Mouse (Mus musculus) MEL (cell line): ENCODE data around the gene Slc22a8. TPM values are rescaled to one million over a fixed set of nuclear protein-coding genes. Genes with fewer than 3 reads are reported as not detected.

Experiments
- DNase-seq: peaks from one replicate; pipeline ENCODE4 v3.0.0; 2011; ENCODE audit warnings: low read depth, low spot score
- H3K27ac ChIP-seq: 2 replicates; pipeline ENCODE4 v1.5.1; 2012; ENCODE audit warnings: low read depth, mild to moderate bottlenecking, control low read depth, low read length, moderate library complexity; ENCODE audit not compliant: control insufficient read depth
- H3K27me3 ChIP-seq, 2 experiments: fragments of 150-350 bp in 1 of 2; sonication (generic) in 1 of 2; 2 replicates each; pipeline ENCODE4 v1.6.1; 2012; ENCODE audit warnings: low read length in 2 of 2, mild to moderate bottlenecking in 2 of 2, improper control_type of control experiment in 1 of 2, moderate library complexity in 1 of 2; ENCODE audit not compliant: insufficient read depth in 2 of 2, control insufficient read depth in 1 of 2
- H3K36me3 ChIP-seq, 2 experiments: 2 replicates each; pipeline ENCODE4 v1.6.1; 2012 to 2014; ENCODE audit warnings: low read length in 2 of 2, improper control_type of control experiment in 1 of 2, inconsistent platforms in 1 of 2, mild to moderate bottlenecking in 1 of 2; ENCODE audit not compliant: insufficient read depth in 2 of 2, control insufficient read depth in 1 of 2
- H3K4me1 ChIP-seq, 2 experiments: fragments of 150-350 bp in 1 of 2; sonication (generic) in 1 of 2; 2 replicates each; pipeline ENCODE4 v1.6.1; 2012; ENCODE audit warnings: low read length in 2 of 2, improper control_type of control experiment in 1 of 2, mild to moderate bottlenecking in 1 of 2; ENCODE audit not compliant: insufficient read depth in 2 of 2, control insufficient read depth in 1 of 2
- H3K4me3 ChIP-seq, 2 experiments: fragments of 150-350 bp in 1 of 2; sonication (generic) in 1 of 2; 2 replicates each; pipeline ENCODE4 v1.5.1; 2012; ENCODE audit warnings: low read depth in 2 of 2, low read length in 2 of 2, mild to moderate bottlenecking in 2 of 2, moderate library complexity in 2 of 2, control low read depth in 1 of 2, improper control_type of control experiment in 1 of 2; ENCODE audit not compliant: control insufficient read depth in 1 of 2, insufficient read depth in 1 of 2
- H3K79me2 ChIP-seq: 2 replicates; pipeline ENCODE4 v1.6.1; 2012; ENCODE audit warnings: mild to moderate bottlenecking, low read length, moderate library complexity; ENCODE audit not compliant: control insufficient read depth, poor library complexity, insufficient read depth
- H3K9ac ChIP-seq: 2 replicates; pipeline ENCODE4 v1.6.1; 2012; ENCODE audit warnings: low read depth, mild to moderate bottlenecking, control low read depth, low read length, moderate library complexity; ENCODE audit not compliant: control insufficient read depth, poor library complexity, severe bottlenecking
- H3K9me3 ChIP-seq: fragments of 150-350 bp; sonication (generic); replicated peaks from 2 replicates; pipeline ENCODE4 v1.6.1; 2012; ENCODE audit warnings: mild to moderate bottlenecking, low read length, improper control_type of control experiment, moderate library complexity; ENCODE audit not compliant: insufficient read depth
- CHD2 ChIP-seq: IDR thresholded peaks from 2 replicates; pipeline ENCODE4 v1.6.1; 2011; ENCODE audit warnings: low read length, improper control_type of control experiment
- CTCF ChIP-seq, 3 experiments: IDR thresholded peaks in 2 of 3; conservative IDR thresholded peaks in 1 of 3; 2 replicates each; pipeline ENCODE4 v1.5.1; 2011 to 2012; ENCODE audit warnings: low read length in 3 of 3, low read depth in 2 of 3, mild to moderate bottlenecking in 2 of 3, improper control_type of control experiment in 1 of 3, inconsistent platforms in 1 of 3, mixed read lengths in 1 of 3, moderate library complexity in 1 of 3; ENCODE audit not compliant: control insufficient read depth in 1 of 3, insufficient read depth in 1 of 3, poor library complexity in 1 of 3, severe bottlenecking in 1 of 3
- ELF1 ChIP-seq: IDR thresholded peaks from 2 replicates; pipeline ENCODE4 v1.6.1; 2014; ENCODE audit warnings: low read depth, mild to moderate bottlenecking, inconsistent platforms, low read length, improper control_type of control experiment, moderate library complexity
- EP300 ChIP-seq, 2 experiments: IDR thresholded peaks; 2 replicates each; pipeline ENCODE4 v1.6.1; 2011; ENCODE audit warnings: improper control_type of control experiment in 2 of 2, low read length in 2 of 2, low read depth in 1 of 2, mild to moderate bottlenecking in 1 of 2
- GABPA ChIP-seq: IDR thresholded peaks from 2 replicates; pipeline ENCODE4 v1.6.1; 2012; ENCODE audit warnings: low read depth, mild to moderate bottlenecking, inconsistent platforms, low read length, improper control_type of control experiment, moderate library complexity
- GATA1 ChIP-seq: IDR thresholded peaks from 2 replicates; pipeline ENCODE4 v1.6.1; 2011; ENCODE audit warnings: low read depth, low read length, improper control_type of control experiment
- HCFC1 ChIP-seq: IDR thresholded peaks from 2 replicates; pipeline ENCODE4 v1.6.1; 2012; ENCODE audit warnings: low read depth, mild to moderate bottlenecking, inconsistent platforms, low read length, improper control_type of control experiment, moderate library complexity
- MAFK ChIP-seq: IDR thresholded peaks from 2 replicates; pipeline ENCODE4 v1.6.1; 2011; ENCODE audit warnings: low read depth, mild to moderate bottlenecking, low read length, improper control_type of control experiment, borderline replicate concordance
- MAX ChIP-seq: IDR thresholded peaks from 2 replicates; pipeline ENCODE4 v1.6.1; 2011; ENCODE audit warnings: low read length, improper control_type of control experiment
- MAZ ChIP-seq: IDR thresholded peaks from 2 replicates; pipeline ENCODE4 v1.6.1; 2012; ENCODE audit warnings: low read depth, mild to moderate bottlenecking, inconsistent platforms, low read length, improper control_type of control experiment
- MEF2A ChIP-seq: IDR thresholded peaks from 2 replicates; pipeline ENCODE4 v1.6.1; 2014; ENCODE audit warnings: low read depth, mild to moderate bottlenecking, inconsistent platforms, low read length, improper control_type of control experiment; ENCODE audit not compliant: poor library complexity, insufficient replicate concordance, severe bottlenecking; ENCODE audit errors: extremely low read depth
- MYB ChIP-seq: IDR thresholded peaks from 2 replicates; pipeline ENCODE4 v1.6.1; 2011; ENCODE audit warnings: mild to moderate bottlenecking, low read depth, low read length, improper control_type of control experiment
- MYC ChIP-seq: IDR thresholded peaks from 2 replicates; pipeline ENCODE4 v1.6.1; 2011; ENCODE audit warnings: low read depth, mild to moderate bottlenecking, low read length, improper control_type of control experiment, moderate library complexity
- NELFE ChIP-seq: IDR thresholded peaks from 2 replicates; pipeline ENCODE4 v1.6.1; 2011; ENCODE audit warnings: low read depth, low read length, improper control_type of control experiment
- NRF1 ChIP-seq: IDR thresholded peaks from 2 replicates; pipeline ENCODE4 v1.6.1; 2014; ENCODE audit warnings: low read depth, mild to moderate bottlenecking, inconsistent platforms, low read length, improper control_type of control experiment, moderate library complexity; ENCODE audit not compliant: poor library complexity, insufficient read depth, severe bottlenecking
- POLR2A ChIP-seq, 2 experiments: IDR thresholded peaks; 2 replicates each; pipeline ENCODE4 v1.6.1; 2011 to 2012; ENCODE audit warnings: low read length in 2 of 2, mild to moderate bottlenecking in 2 of 2, control low read depth in 1 of 2, improper control_type of control experiment in 1 of 2, low read depth in 1 of 2, moderate library complexity in 1 of 2; ENCODE audit not compliant: control insufficient read depth in 1 of 2, insufficient read depth in 1 of 2, poor library complexity in 1 of 2
- POLR2AphosphoS5 ChIP-seq: IDR thresholded peaks from 2 replicates; pipeline ENCODE4 v1.6.1; 2012; ENCODE audit warnings: low read depth, borderline replicate concordance, mild to moderate bottlenecking, inconsistent platforms, low read length, moderate library complexity, mixed read lengths
- RAD21 ChIP-seq: IDR thresholded peaks from 2 replicates; pipeline ENCODE4 v1.6.1; 2011; ENCODE audit warnings: mild to moderate bottlenecking, low read depth, low read length, improper control_type of control experiment
- RCOR1 ChIP-seq: IDR thresholded peaks from 2 replicates; pipeline ENCODE4 v1.6.1; 2012; ENCODE audit warnings: low read depth, mild to moderate bottlenecking, inconsistent platforms, low read length, improper control_type of control experiment
- SIN3A ChIP-seq: IDR thresholded peaks from 2 replicates; pipeline ENCODE4 v1.6.1; 2012; ENCODE audit warnings: low read length, improper control_type of control experiment, inconsistent platforms
- SMC3 ChIP-seq: IDR thresholded peaks from 2 replicates; pipeline ENCODE4 v1.6.1; 2011; ENCODE audit warnings: low read depth, low read length, improper control_type of control experiment
- TAL1 ChIP-seq: IDR thresholded peaks from 2 replicates; pipeline ENCODE4 v1.6.1; 2012; ENCODE audit warnings: mild to moderate bottlenecking, inconsistent platforms, low read length, moderate library complexity, mixed read lengths
- TCF12 ChIP-seq: IDR thresholded peaks from 2 replicates; pipeline ENCODE4 v1.6.1; 2014; ENCODE audit warnings: low read depth, mild to moderate bottlenecking, inconsistent platforms, low read length, improper control_type of control experiment, moderate library complexity
- USF1 ChIP-seq: IDR thresholded peaks from 2 replicates; pipeline ENCODE4 v1.6.1; 2014; ENCODE audit warnings: low read depth, mild to moderate bottlenecking, inconsistent platforms, low read length, improper control_type of control experiment, moderate library complexity
- ZC3H11A ChIP-seq: IDR thresholded peaks from 2 replicates; pipeline ENCODE4 v1.6.1; 2012; ENCODE audit warnings: low read depth, mild to moderate bottlenecking, inconsistent platforms, low read length, improper control_type of control experiment
- ZNF384 ChIP-seq: IDR thresholded peaks from 2 replicates; pipeline ENCODE4 v1.6.1; 2012; ENCODE audit warnings: low read depth, mild to moderate bottlenecking, inconsistent platforms, low read length, improper control_type of control experiment
- polyA plus RNA-seq, 2 experiments: library from polyadenylated mRNA; stranded (reverse) in 1 of 2; unstranded in 1 of 2; fragments of >175 nt in 1 of 2; fragments of >200 nt in 1 of 2; gene quantifications; 2 replicates each; pipeline versions ENCODE4 v1.2.1 to v1.2.4; 2012; ENCODE audit warnings: low replicate concordance in 2 of 2, low read depth in 1 of 2; ENCODE audit not compliant: insufficient read length in 2 of 2, insufficient read depth in 1 of 2, missing spikeins in 1 of 2
- total RNA-seq: library from RNA; depleted of rRNA; stranded (reverse); fragments of 300-350 nt; gene quantifications from 2 replicates; pipeline ENCODE4 v1.2.3, GENCODE M21; 2012

Gene Slc22a8
- total and polyA plus RNA-seq, 3 experiments: not detected

DNA sequence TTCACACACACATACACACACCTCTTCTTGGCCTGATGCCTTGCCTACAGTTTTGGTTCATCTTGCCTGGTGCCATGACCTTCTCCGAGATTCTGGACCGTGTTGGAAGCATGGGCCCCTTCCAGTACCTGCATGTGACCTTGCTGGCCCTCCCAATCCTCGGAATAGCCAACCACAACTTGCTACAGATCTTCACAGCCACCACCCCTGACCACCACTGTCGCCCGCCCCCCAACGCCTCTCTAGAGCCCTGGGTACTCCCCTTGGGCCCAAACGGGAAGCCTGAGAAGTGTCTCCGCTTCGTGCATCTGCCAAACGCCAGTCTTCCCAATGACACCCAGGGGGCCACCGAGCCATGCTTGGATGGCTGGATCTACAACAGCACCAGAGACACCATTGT lies 2.8 kb downstream of the Slc22a8 start:
- peaks cover 0 to 1% of the 10 kb centered on the region in 2 experiments; a peak in 3 of 4 replicates for H3K27me3 ChIP-seq
- H3K36me3 ChIP-seq: peaks cover 0 to 6% of the 10 kb centered on the region in 2 experiments; a peak in 2 of 4 replicates
- no peaks in the 10 kb centered on the region for H3K79me2 ChIP-seq
- no peak for TF ChIP-seq RCOR1
- TF ChIP-seq MYC: no peak
- no peak for TF ChIP-seq SIN3A
- TF ChIP-seq SMC3: no peak
- no peak for TF ChIP-seq TCF12
- no peak for DNase-seq
- H3K9ac ChIP-seq: no peak overlapping the region
- no peaks in the 10 kb centered on the region for H3K9me3 ChIP-seq
- H3K4me3 ChIP-seq: no peak overlapping the region
- peaks cover 3 to 15% of the 10 kb centered on the region in 2 experiments for H3K4me1 ChIP-seq
- H3K27ac ChIP-seq: no peak overlapping the region

DNA sequence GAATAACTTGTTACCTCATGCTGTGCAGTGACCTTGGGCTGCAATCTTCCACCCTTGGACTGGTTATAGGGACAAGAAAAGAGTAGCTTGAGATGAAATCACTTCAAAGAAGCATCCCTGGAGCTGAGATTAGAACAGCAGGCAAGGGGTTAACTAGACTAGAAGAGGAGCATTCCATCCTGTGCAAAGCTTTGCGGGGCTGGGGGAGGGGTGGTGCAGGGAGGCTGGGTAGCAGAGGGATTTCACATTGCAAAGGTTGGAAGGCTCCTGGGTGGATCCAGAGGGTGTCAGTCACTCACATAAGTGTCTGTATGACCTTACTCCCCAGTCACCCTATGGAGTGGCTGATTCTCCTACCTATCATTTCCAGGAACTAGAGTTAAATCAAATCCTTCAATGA lies 3.5 kb downstream of the Slc22a8 start:
- no peak for DNase-seq
- Histone ChIP-seq H3K79me2 (no peaks in the 10 kb centered on the region), H3K4me1 (peaks cover 3 to 15% of the 10 kb centered on the region in 2 experiments), H3K27me3 (peaks cover 0 to 7% of the 10 kb centered on the region in 2 experiments; a peak in 3 of 4 replicates), H3K36me3 (peaks cover 0 to 6% of the 10 kb centered on the region in 2 experiments; a peak in 2 of 4 replicates), H3K9me3 (no peaks in the 10 kb centered on the region), H3K27ac (no peak overlapping the region), H3K4me3 (no peak overlapping the region), H3K9ac (no peak overlapping the region)
- TF ChIP-seq MAZ: no peak
- no peak for TF ChIP-seq TAL1
- TF ChIP-seq MAFK: no peak
- TF ChIP-seq POLR2A (IDR thresholded peaks at IDR 0.05; ENCODE audit: control insufficient read depth in 1 of 2, insufficient read depth in 1 of 2, low read depth in 1 of 2, low read length in 2 of 2, poor library complexity in 1 of 2): no peak
- no peak for TF ChIP-seq HCFC1
- TF ChIP-seq EP300 (IDR thresholded peaks at IDR 0.05; ENCODE audit: low read depth in 1 of 2, low read length in 2 of 2): no peak
- TF ChIP-seq NELFE: no peak
- no peak for TF ChIP-seq ZNF384

DNA sequence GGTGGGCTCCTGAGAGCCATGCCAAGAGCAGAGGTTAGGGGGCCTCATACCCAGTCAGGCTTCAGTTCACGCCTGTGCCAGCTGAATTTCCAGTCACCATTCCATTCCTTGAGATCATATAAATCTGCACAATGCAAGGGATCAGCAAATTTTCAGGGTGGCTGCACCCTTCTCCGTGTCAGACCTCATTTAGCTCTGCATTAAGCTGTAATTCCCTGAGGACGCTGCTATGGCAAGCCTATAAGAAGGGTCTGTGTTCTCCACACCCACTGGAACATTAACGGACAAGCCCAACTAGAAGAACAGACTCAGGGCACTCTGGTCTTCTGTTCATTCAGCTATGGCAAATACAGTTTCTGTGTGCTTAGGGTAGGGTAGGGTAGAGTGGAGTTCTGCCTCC lies 6.2 kb downstream of the Slc22a8 start:
- no peak for TF ChIP-seq TCF12
- TF ChIP-seq CHD2: no peak
- no peak for TF ChIP-seq GABPA
- no peak for TF ChIP-seq MAX
- no peak for TF ChIP-seq POLR2A (IDR thresholded peaks at IDR 0.05; ENCODE audit: control insufficient read depth in 1 of 2, insufficient read depth in 1 of 2, low read depth in 1 of 2, low read length in 2 of 2, poor library complexity in 1 of 2)
- TF ChIP-seq USF1: no peak
- TF ChIP-seq ELF1: no peak
- no peak for TF ChIP-seq RCOR1
- TF ChIP-seq GATA1: no peak
- no peak for TF ChIP-seq ZC3H11A
- TF ChIP-seq MAZ: no peak
- no peak for TF ChIP-seq CTCF (IDR thresholded peaks at IDR 0.05 in 2 of 3, conservative IDR thresholded peaks at IDR 0.05 in 1 of 3; ENCODE audit: control insufficient read depth in 1 of 3, insufficient read depth in 1 of 3, low read depth in 2 of 3, low read length in 3 of 3, poor library complexity in 1 of 3, severe bottlenecking in 1 of 3)
- TF ChIP-seq SIN3A: no peak
- no peak for TF ChIP-seq MEF2A
- TF ChIP-seq POLR2AphosphoS5: no peak
- no peak for TF ChIP-seq MYB
- no peak for TF ChIP-seq RAD21
- no peak for TF ChIP-seq NRF1
- Histone ChIP-seq H3K9me3 (no peaks in the 10 kb centered on the region), H3K27me3 (peaks cover 0 to 10% of the 10 kb centered on the region in 2 experiments; a peak in 3 of 4 replicates), H3K9ac (no peak overlapping the region), H3K4me1 (peaks cover 3 to 7% of the 10 kb centered on the region in 2 experiments), H3K79me2 (no peaks in the 10 kb centered on the region), H3K4me3 (no peak overlapping the region), H3K36me3 (peaks cover 0 to 5% of the 10 kb centered on the region in 2 experiments; a peak in 2 of 4 replicates), H3K27ac (no peak overlapping the region)
- DNase-seq: no peak
